Mouse (Mus musculus) megakaryocyte, embryonic 14.5 days (primary cell): ENCODE data around the gene Nectin3.

Experiments
- FLI1 ChIP-seq: IDR thresholded peaks from 2 replicates; pipeline ENCODE4 v1.6.1; 2012; ENCODE audit warnings: low read length, inconsistent platforms, mixed read lengths
- GATA1 ChIP-seq: IDR thresholded peaks from 3 replicates; pipeline ENCODE4 v1.6.1; 2012; ENCODE audit warnings: mixed read lengths, low read length, inconsistent platforms, borderline replicate concordance

GRCm38 (mm10) chr16:46407997-46408396, 90.3 kb downstream of the Nectin3 start:
- no peak for TF ChIP-seq GATA1
- no peak for TF ChIP-seq FLI1
